Mouse (Mus musculus) forebrain, embryonic 14.5 days (tissue): ENCODE data around the gene Rab34. TPM values are rescaled to one million over a fixed set of nuclear protein-coding genes. Genes with fewer than 3 reads are reported as not detected.

Experiments used
- ATAC-seq: fragments of 200-750 bp; cut with Nextera tagmentation; 2 replicates; pipeline ENCODE4 v1.8.0; 2017; ENCODE audit warnings: mild to moderate bottlenecking, moderate library complexity
- DNase-seq: peaks from one replicate; pipeline ENCODE4 v3.0.0-alpha.2; 2015; ENCODE audit warnings: low spot score
- H3K27ac ChIP-seq: fragments of 300-500 bp; sonication (generic); 2 replicates; pipeline ENCODE4 v1.5.1; 2014; ENCODE audit warnings: low read depth, mild to moderate bottlenecking, control low read depth, low read length, moderate library complexity
- H3K27me3 ChIP-seq: fragments of 300-500 bp; sonication (generic); replicated peaks from 2 replicates; pipeline ENCODE4 v1.6.1; 2014; ENCODE audit warnings: low read length, control low read depth, mixed read lengths; ENCODE audit not compliant: control insufficient read depth, insufficient read depth
- H3K36me3 ChIP-seq: fragments of 300-500 bp; sonication (generic); 2 replicates; pipeline ENCODE4 v1.6.1; 2014; ENCODE audit warnings: low read length, control low read depth; ENCODE audit not compliant: control insufficient read depth, insufficient read depth
- H3K4me1 ChIP-seq: fragments of 300-500 bp; sonication (generic); 2 replicates; pipeline ENCODE4 v1.6.1; 2014; ENCODE audit warnings: antibody characterized with exemption, low read length, control low read depth; ENCODE audit not compliant: control insufficient read depth, insufficient read depth
- H3K4me2 ChIP-seq: fragments of 300-500 bp; sonication (generic); 2 replicates; pipeline ENCODE4 v1.6.1; 2014; ENCODE audit warnings: mild to moderate bottlenecking, control low read depth, low read length
- H3K4me3 ChIP-seq: fragments of 300-500 bp; sonication (generic); 2 replicates; pipeline ENCODE4 v1.5.1; 2014; ENCODE audit warnings: low read depth, low read length, control low read depth
- H3K9ac ChIP-seq: fragments of 300-500 bp; sonication (generic); 2 replicates; pipeline ENCODE4 v1.6.1; 2014; ENCODE audit warnings: mild to moderate bottlenecking, low read length, control low read depth, moderate library complexity
- H3K9me3 ChIP-seq: fragments of 300-500 bp; sonication (generic); replicated peaks from 2 replicates; pipeline ENCODE4 v1.6.1; 2016; ENCODE audit warnings: low read length, control low read depth, mixed read lengths; ENCODE audit not compliant: control insufficient read depth
- WGBS: fragments of 180-500 bp; shearing (Covaris S2); extraction: QIAGEN DNeasy Blood & Tissue Kit; methylation state at CpG from one replicate; pipeline ENCODE4 v1.1.7; 2014; 5-methylcytosine and 5-hydroxymethylcytosine counted together
- polyA plus RNA-seq: library from polyadenylated mRNA; unstranded; fragments of >200 nt; fragmentation: Nextera tagmentation; extraction: Ambion mirVana; gene quantifications from 2 replicates; pipeline ENCODE4 v1.2.1, GENCODE M21; 2014

The Rab34 gene
- polyA plus RNA-seq, 1 experiment from 2014 or later, result 48.1 TPM

DNA sequence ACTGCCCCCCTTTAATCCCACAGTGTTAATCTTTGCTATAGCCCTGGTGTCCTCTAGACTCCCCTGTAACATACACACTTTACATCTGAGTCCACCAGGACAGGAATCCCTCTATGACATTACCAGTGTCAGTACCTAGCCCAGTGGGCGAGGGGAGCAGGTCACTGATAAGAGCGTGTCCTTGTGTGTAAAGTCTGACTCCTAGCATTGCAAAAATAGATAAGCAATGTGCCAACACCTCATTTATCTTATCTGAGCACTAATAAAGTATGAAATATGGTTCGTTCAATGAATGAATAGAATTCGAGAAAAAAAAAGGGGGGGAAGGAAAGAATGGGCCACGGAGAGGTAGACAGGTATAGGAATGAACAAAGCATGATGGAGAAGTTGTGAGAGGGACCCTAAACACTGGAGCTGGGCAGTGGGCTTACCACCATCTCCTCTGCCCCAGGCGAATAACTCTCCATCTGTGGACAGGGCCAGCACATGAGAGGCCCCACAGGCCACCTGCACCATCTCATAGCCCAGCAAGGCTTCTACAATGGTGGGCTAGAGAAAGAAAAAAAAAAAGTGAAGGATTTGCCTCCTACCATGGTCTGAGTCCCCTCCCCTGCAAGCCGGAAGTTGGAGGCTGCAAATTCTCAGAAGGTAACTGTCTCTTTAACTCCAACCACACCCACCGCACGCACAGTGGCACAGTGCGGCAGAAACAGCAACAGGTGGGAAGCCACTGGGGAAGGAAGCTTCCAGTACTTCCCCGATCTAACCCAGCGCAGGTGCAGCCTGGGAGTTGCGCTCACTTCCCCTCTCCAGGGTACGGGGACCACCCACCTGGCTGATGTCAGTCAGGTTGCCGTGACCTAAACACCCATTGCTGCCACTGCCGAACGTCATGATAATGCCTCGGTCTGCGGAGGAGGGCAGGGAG lies 19.4 kb upstream of the Rab34 start:
- Histone ChIP-seq H3K9ac (no peak overlapping the region), H3K27me3 (no peaks in the 10 kb centered on the region), H3K9me3 (no peaks in the 10 kb centered on the region), H3K36me3 (no peaks in the 10 kb centered on the region), H3K4me2 (no peak overlapping the region), H3K4me1 (peaks cover 6% of the 10 kb centered on the region), H3K4me3 (no peak overlapping the region), H3K27ac (no peak overlapping the region)
- no peak for ATAC-seq
- WGBS, result 60% methylated on average over 19 of the region's 19 CpGs
- no peak for DNase-seq

DNA sequence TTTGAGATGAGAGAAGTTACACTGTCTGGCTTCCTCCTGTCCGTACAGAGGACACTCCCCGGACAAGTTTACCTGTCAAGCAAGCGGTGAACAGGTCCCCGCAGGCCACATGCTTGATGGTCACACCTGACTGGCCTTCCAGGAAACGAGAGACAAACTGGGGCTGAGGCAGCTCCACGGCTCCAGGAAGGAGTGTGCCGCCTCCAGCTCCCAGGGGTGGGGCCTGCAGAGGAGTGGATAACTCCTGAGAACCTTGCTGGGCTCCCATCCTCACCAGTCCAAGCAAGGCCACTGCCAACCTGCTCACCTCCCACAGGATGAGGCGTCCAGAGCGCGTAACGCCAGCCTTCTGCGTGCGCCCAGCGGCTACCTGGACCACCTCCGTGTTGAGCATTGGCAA lies 17.9 kb upstream of the Rab34 start:
- no peaks in the 10 kb centered on the region for H3K9me3 ChIP-seq
- H3K4me3 ChIP-seq, result no peak overlapping the region
- H3K36me3 ChIP-seq, result no peaks in the 10 kb centered on the region
- WGBS, result 92% methylated on average over 15 of the region's 15 CpGs
- ATAC-seq (no peak), DNase-seq (no peak)
- no peak overlapping the region for H3K9ac ChIP-seq
- peaks cover 6% of the 10 kb centered on the region for H3K4me1 ChIP-seq
- H3K27me3 ChIP-seq, result no peaks in the 10 kb centered on the region
- H3K4me2 ChIP-seq, result no peak overlapping the region
- no peak overlapping the region for H3K27ac ChIP-seq

DNA sequence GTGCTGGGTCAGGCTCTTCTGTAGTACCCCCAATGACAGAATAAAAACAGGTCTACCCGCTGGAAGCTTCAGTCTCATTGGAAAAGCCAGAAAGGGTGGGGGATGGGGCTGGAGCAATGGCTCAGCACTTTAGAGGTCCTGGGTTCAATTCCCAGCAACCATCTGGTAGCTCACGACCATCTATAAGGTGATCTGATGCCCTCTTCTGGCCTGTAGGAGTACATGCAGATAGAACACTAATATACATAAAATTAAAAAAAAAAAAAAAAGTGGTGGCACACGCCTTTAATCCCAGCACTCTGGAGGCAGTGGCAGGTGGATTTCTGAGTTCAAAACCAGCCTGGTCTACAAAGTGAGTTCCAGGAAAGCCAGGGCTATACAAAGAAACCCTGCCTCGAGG lies 16.9 kb upstream of the Rab34 start:
- WGBS, result 74% methylated on average over 4 of the region's 4 CpGs
- H3K4me1 ChIP-seq, result no peaks in the 10 kb centered on the region
- no peak overlapping the region for H3K4me3 ChIP-seq
- H3K27me3 ChIP-seq, result no peaks in the 10 kb centered on the region
- no peaks in the 10 kb centered on the region for H3K36me3 ChIP-seq
- no peak overlapping the region for H3K4me2 ChIP-seq
- DNase-seq (no peak), ATAC-seq (no peak)
- H3K27ac ChIP-seq, result no peak overlapping the region
- H3K9me3 ChIP-seq, result no peaks in the 10 kb centered on the region
- no peak overlapping the region for H3K9ac ChIP-seq

DNA sequence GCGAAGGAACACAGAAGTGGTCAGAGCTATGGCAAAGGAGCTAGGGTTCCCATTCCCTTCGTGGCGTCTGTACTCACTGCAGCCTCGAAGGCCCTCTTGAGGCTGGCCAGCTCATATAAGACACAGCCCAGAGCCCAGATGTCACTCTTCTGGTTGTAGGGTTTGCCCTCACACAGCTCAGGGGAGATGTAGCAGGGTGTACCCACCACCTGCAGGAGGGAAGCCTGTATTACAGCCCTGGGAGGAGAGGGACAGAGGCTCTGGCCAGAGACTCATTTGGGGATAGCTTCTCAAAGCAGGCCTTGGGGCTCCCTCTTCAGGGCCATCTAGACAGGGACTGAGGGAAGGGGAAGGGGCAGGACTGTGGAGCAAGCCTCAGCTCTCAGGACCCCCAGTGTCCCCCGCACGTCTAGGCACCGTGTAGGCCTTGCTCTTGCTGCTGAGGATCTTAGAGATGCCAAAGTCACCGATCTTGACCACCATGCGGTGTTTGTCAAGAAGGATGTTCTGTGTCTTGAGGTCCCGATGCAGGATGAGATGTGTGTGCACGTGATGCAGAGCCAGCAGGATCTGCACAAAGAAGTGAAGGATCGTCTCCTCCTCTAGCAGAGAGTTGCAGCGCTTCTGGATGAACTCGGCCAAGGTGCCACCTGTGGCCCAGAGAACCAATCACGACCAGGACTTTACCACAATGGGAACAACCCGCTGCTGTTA lies 16.0 kb upstream of the Rab34 start:
- DNase-seq (no peak), ATAC-seq (no peak)
- H3K4me3 ChIP-seq, result no peak overlapping the region
- 76% methylated on average over 16 of the region's 16 CpGs for WGBS
- no peaks in the 10 kb centered on the region for H3K9me3 ChIP-seq
- no peaks in the 10 kb centered on the region for H3K27me3 ChIP-seq
- peaks cover 4% of the 10 kb centered on the region for H3K4me1 ChIP-seq
- no peak overlapping the region for H3K4me2 ChIP-seq
- H3K36me3 ChIP-seq, result no peaks in the 10 kb centered on the region
- H3K9ac ChIP-seq, result no peak overlapping the region
- H3K27ac ChIP-seq, result no peak overlapping the region

DNA sequence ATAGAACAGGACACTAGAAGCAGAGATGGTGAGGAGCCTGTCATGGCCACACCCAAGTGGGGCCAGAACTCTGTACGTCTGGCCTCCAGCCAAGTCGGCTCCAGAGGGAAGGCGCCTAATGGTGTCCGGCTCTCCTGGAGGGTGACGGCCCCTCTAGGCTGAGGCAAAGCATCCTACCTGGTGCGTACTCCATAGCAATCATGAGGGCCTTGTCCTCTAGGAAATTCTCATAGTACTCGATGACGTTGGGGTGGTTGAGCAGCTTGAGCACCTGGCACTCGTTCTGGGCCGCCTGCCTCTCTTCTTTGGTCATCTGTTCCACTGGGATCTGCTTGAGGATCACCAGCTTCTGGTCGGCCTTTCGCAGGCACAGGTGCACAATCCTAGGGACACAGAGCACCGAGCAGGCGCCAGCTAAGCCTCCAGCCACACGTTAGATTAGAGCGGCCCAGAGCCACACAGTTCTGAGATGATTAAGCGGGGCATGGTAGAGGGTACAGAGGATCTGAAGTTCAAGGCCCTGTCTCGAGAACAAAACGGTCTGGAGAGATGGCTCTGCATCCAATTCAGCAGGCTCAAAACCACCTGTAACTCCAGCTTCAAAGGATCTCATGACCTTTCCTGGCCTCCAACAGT lies 15.4 kb upstream of the Rab34 start:
- H3K4me3 ChIP-seq, result no peak overlapping the region
- no peak overlapping the region for H3K9ac ChIP-seq
- no peaks in the 10 kb centered on the region for H3K9me3 ChIP-seq
- no peak overlapping the region for H3K4me2 ChIP-seq
- H3K27ac ChIP-seq, result no peak overlapping the region
- ATAC-seq, result no peak
- H3K27me3 ChIP-seq, result no peaks in the 10 kb centered on the region
- DNase-seq, result no peak
- 86% methylated on average over 19 of the region's 19 CpGs for WGBS
- H3K4me1 ChIP-seq, result peaks cover 9% of the 10 kb centered on the region
- no peaks in the 10 kb centered on the region for H3K36me3 ChIP-seq

DNA sequence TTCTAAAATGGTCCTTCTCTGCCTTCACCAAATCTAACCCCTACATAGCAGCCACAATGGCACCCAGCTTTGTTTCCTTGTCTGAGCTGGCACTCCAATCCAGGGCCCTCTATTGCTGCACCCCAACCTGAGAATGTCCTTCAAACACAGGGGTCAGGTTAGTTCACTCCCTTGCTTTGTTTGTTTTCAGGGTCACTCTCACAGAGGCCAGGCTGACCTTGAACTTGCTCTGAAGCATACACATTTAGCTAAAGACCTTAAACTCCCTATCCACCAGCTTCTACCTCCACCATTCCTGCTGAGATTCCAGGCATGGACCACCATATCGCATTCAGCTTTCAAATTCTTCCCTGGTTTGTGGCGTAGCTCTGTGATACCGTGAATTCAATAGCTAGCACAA lies 13.7 kb upstream of the Rab34 start:
- ATAC-seq (no peak), DNase-seq (no peak)
- H3K9ac ChIP-seq, result no peak overlapping the region
- peaks cover 4% of the 10 kb centered on the region for H3K36me3 ChIP-seq
- H3K4me2 ChIP-seq, result no peak overlapping the region
- H3K9me3 ChIP-seq, result no peaks in the 10 kb centered on the region
- H3K27me3 ChIP-seq, result no peaks in the 10 kb centered on the region
- H3K4me1 ChIP-seq, result peaks cover 16% of the 10 kb centered on the region
- no peak overlapping the region for H3K27ac ChIP-seq
- no peak overlapping the region for H3K4me3 ChIP-seq
- 90% methylated on average over 3 of the region's 3 CpGs for WGBS

DNA sequence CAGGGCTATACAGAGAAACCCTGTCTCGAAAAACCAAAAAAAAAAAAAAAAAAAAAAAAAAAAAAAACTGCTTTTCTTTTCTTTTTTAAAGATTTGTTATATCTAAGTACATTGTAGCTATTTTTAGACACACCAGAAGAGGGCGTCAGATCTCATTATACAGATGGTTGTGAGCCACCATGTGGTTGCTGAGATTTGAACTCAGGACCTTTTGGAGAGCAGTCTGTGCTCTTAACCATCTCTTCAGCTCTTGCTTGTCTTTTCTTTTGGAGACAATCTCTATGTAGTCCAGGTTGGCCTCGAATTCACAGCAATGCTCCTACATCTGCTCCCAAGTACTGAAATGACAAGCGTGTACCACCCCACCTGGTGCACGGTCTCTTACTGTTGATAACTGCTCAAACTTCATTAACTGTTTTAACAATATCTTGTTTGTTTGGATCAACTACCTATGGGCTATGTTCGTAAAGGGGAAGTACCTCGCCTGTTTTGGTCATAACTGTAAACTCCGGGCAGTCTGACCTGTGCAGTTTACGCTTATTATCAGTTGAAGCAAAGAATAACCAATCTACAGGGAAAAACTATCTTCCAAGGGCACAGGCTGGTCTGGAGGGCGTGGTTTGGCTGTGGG lies 12.3 kb upstream of the Rab34 start:
- DNase-seq (peak; percentile 22), ATAC-seq (no peak)
- Histone ChIP-seq H3K4me2 (peak overlapping the region; percentile 89), H3K9me3 (no peaks in the 10 kb centered on the region), H3K9ac (no peak overlapping the region), H3K4me3 (peak overlapping the region; percentile 44), H3K27me3 (no peaks in the 10 kb centered on the region), H3K36me3 (peaks cover 18% of the 10 kb centered on the region), H3K4me1 (peaks cover 16% of the 10 kb centered on the region), H3K27ac (no peak overlapping the region; the same call in 1 of the 2 replicates)
- WGBS, result 4% methylated on average over 9 of the region's 10 CpGs

DNA sequence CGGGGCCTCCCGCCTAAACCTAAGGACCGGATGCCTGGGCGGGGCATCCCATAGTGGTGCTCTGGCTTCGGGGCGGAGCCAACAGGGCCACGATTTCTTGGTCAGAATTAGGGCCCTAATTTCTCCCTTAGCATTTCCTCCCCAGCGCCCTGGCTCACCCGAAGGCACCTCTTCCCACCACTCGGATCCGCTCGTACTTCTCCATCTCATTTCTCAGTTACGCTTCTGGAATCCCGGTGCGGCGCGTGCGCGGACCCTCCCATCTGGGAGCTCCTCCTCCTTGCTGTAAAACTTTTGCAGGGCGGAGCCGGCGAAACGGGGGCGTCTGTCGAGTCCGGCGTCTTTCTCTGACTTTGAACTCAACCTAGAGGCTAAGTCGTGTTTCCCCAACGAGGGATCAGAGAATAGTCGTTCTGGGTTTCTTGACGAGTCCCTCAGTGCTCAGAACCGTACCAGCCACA lies 11.8 kb upstream of the Rab34 start, which contains the start of the genes Nek8 and Tlcd1:
Gene Nek8, minus strand, starts transcription at position 274 of the 461 bp plus-strand sequence.
Gene Tlcd1, plus strand, starts transcription at position 310 of the 461 bp plus-strand sequence.
- H3K27me3 ChIP-seq, result no peaks in the 10 kb centered on the region
- peak; percentile 94 for DNase-seq
- ATAC-seq, result peak; percentile 68
- H3K4me3 ChIP-seq, result peak within 1 kb of the TSS; percentile 44
- H3K36me3 ChIP-seq, result peaks cover 23% of the 10 kb centered on the region
- peak within 1 kb of the TSS; percentile 49 for H3K9ac ChIP-seq
- no peak within 1 kb of the TSS; the same call in 1 of the 2 replicates for H3K27ac ChIP-seq
- WGBS, result under 1% methylated on average over 32 of the region's 32 CpGs
- peaks cover 16% of the 10 kb centered on the region for H3K4me1 ChIP-seq
- H3K4me2 ChIP-seq, result peak within 1 kb of the TSS; percentile 89
- H3K9me3 ChIP-seq, result no peaks in the 10 kb centered on the region
